Mouse (Mus musculus) left cerebral cortex, postnatal 4 days (tissue): ENCODE results near the gene Cadps2. TPM values are rescaled to one million over a fixed set of nuclear protein-coding genes. Genes with fewer than 3 reads are reported as not detected.

Source experiments
- DNase-seq: peaks from one replicate; pipeline ENCODE4 v3.0.0-alpha.2; 2022
- intact Hi-C: fragments of 180-260 bp; cut with DNase I; formaldehyde crosslinking; loops from one replicate; pipeline ENCODE4 v1.15.1; 2025
- total RNA-seq, 2 experiments: library from RNA; stranded (reverse); gene quantifications; 2 replicates each; pipeline ENCODE4 v1.2.3; 2021

The Cadps2 gene
- 10 to 100 TPM; 36.5 to 38.5 TPM for total RNA-seq

DNA sequence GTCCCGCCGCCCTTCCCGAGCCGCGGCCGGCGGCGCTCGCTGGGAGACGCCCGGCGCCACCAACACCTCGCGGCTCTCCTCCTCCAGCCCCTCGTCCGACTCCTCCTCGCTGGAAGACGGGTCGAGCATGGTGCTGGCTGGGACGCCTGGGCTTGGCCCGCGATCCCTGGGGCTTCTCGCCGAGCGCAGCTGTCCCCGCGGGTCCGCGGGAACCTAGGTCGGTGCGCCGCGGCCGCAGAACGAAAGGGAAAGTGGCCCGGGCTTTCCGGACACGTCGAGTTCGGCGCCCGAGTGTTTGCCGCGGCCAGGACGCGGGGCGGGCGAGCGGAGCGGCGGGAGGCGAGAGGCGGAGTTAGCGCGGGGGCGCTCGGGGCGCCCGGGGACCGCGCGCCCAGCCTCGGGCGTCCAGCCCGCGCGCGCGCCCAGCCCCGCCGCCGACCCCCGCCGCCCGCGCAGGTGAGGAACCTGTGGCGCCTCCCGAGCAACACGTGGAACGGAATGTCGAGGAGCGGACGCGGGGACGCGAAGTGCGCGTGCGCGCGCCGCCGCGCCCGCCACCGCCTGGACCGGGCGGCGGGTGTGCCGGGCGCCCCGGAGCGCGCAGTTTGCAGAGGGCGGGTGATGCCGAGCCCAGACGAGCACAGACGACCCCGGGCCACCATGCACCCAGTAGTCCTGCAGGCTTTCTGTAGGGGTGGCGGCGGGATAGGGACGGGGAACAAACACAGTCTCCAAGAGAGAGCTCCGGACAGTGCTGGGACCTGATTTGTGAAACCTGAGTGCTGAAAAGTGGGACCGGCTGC is at the start of gene Cadps2:
TSS of gene Cadps2 (minus strand) at position 413 of the 803 bp plus-strand sequence.
- intact Hi-C loops: loop anchor here (10.0 kb wide), 1 partner anchor 344 kb away; no protein-coding TSS in a partner anchor
- DNase-seq: peak; percentile 60

DNA sequence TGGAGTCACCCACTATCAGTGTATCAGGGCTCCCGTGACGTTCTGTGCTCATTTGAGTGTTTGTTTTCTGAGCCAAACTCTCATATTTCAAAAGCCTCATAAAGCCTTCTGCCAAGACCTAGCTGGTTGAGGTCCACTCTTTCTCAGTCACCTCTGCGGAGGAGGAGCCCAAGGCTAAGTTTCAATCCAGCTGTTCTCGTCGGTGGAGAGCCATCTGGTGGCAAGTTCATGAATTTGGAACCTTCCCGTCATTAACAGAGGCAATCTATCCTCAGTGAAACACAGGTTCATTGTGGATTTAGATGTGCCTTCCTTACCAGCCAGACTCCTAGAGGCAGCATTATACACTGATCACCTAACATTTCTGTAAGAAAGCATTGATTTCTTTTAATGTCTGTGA is 47.2 kb upstream of the Cadps2 start:
- peak; percentile 27 for DNase-seq
- intact Hi-C loops: no loop called here

DNA sequence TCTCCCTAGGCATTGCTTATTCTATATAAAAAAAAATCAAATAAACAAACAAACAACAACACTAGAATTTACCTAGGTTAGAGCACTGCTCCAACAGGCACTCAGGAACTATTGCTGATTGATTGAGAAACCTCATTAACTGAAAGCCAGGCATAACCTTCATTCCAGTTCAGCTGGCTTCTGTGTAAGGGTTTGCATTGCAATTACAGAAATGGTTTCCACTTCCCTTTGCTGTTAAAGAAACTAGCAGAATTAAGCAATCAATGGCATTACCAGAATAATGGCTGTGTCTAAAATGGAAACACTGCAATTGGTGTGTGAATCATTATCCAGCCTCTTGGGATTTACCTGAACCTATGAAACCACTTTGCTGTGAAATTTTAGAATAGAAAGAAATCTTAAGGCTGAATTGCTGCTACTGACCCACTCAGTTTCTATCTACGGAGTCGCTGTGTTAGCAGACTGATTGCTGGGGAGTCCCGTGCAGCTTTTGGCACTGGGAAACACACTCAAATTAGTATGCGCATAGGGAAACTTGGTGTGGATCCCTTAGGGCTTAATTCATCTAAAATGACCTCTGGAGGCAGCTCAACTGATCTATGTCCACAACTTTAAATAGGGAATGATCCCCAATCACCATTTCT is 37.7 kb upstream of the Cadps2 start:
- intact Hi-C loops: loop anchor here (10.0 kb wide), 1 partner anchor 478 kb away; no protein-coding TSS in a partner anchor

DNA sequence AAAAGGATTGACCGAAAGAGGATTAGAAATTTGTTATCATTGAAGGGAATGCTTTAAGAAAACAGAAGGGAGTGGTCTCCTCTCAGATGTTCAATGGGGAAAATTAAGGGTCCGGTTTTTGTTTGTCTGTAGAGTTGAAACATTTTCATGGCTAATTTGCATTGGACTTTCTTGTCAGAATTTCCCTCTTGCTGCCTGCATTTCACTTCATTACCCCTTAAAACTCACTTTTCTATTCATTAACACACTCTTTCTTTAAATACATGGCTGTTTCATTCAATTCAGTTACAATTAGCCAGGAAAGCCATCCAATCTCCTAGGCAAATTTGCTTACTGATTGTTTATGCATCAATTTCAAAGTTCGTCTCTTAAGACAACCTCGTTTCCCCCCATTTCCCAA is 37.1 kb upstream of the Cadps2 start:
- intact Hi-C loops: loop anchor here (10.0 kb wide), 1 partner anchor 478 kb away; no protein-coding TSS in a partner anchor

More for the DNA sequence above, 37.7 kb upstream of the Cadps2 start:
- DNase-seq: no peak

DNA sequence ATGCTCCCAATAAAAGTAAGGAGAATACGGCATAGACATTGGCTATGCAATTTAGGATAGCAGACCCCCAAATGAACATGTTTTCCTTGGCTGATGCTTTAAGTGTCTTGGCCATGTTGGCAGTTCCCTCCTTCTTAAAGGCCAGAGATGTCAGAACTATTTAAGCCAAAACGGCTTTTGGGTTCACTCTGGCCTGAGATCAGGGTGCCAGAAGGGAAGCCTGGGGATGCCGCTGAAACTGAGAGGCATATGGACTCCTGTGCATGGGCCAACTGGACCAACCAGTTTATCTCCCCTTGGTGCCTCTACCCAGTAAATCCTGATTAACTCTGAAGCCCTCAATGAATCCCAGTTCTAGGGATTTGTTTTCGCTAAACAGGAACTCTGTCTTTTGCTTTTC is 34.6 kb upstream of the Cadps2 start:
- intact Hi-C loops: loop anchor here (10.0 kb wide), 1 partner anchor 481 kb away; no protein-coding TSS in a partner anchor
- DNase-seq: peak; percentile 84

More for the DNA sequence above, 37.1 kb upstream of the Cadps2 start:
- no peak for DNase-seq

DNA sequence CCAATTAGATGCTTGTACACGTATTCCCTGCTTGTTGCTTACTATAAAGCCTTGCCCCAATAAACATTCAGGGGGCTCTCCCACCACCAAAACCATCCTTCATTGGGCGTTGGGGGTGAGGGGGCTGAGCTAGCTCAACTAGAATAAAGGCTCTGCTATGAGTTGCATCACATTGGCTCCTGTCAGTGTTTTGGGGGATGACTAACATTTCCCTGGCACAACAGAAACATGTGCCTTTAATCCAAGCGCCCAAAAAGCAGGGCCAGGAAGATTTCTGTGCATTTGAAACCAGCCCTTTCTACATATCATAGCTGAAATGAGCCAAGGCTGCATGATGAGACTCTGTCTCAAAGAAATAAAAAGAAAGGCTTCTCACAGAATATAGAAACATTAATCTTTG is 34.0 kb upstream of the Cadps2 start:
- intact Hi-C loops: loop anchor here (10.0 kb wide), 1 partner anchor 482 kb away; no protein-coding TSS in a partner anchor
- peak; percentile 21 for DNase-seq

DNA sequence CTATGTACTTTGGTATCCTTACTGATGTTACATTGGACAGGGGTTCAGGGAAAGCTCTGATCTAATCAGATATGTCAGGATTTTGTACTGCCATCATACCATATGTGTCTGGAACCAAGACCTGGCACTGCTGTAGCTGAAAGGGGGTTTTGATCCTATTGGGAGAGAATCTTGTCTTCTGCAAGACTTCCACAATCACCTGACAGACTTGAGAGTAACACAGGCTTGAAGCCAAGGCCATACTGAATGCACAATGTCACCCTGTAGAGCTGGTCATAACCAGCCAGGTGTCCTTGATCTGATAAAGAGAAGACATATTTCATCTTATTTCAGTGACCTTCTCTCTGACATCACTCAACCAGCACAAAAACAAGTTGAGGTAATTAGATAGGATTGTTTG is 30.8 kb upstream of the Cadps2 start:
- intact Hi-C loops: loop anchor here (10.0 kb wide), 1 partner anchor 485 kb away; no protein-coding TSS in a partner anchor
- peak; percentile 53 for DNase-seq

DNA sequence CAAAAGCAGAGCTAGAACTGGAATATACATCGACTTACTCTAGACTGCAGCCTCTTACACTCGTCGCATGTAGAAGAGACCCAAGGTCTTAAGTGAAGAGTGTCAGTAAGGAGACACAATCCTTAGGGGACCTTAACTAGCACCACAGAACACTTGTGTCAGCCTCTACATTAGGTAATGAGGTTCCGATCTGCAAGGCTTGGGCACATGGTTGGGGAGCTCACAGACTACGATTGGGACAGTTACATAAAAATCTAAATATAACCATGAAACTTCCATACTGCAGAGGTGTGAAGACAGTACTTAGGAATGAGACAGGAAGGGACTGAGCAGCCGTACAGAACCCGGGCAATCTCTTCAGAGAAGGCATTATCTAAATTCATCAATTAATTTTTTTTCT is 27.1 kb upstream of the Cadps2 start:
- intact Hi-C loops: no loop called here
- DNase-seq: no peak

DNA sequence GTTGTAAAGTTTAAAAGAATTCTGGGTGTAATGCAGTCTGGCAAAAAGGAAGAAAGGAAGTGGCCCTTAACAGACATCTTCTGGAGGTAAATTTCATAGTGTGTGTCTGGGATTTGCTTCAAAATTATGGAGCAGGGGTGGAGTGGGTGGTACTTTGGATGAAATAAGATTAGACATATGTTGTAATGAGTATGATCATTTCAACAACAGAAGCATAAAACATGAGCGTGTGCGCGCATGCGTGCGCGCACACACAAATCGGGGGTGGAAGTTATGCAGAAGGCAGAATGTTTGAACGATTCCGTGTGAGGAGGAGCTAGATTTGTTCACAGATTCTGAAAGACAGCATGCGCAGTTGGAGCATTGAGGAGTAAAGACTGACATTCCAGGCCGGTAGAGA is 14.2 kb upstream of the Cadps2 start:
- intact Hi-C loops: no loop called here
- DNase-seq: no peak

DNA sequence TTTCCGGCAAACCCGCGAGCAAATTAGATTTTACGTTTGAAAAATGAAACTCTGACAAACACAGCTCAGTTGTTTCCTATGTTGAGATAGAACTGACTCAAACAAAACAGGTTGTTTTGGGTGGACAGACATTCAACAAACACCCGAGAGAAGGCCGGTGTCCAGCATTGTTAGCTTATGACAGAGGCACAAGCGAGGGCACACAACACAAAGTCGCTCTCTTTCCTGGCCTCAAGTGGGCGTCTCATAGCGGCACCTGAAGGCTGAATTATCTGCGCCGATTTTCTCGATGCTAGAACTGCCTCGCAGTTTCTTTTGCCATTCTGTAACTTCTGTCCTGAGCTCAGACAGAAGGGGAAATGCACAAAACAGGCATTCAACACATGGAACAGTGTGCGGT is 780 bp upstream of the Cadps2 start:
- peak; percentile 38 for DNase-seq
- intact Hi-C loops: no loop called here

DNA sequence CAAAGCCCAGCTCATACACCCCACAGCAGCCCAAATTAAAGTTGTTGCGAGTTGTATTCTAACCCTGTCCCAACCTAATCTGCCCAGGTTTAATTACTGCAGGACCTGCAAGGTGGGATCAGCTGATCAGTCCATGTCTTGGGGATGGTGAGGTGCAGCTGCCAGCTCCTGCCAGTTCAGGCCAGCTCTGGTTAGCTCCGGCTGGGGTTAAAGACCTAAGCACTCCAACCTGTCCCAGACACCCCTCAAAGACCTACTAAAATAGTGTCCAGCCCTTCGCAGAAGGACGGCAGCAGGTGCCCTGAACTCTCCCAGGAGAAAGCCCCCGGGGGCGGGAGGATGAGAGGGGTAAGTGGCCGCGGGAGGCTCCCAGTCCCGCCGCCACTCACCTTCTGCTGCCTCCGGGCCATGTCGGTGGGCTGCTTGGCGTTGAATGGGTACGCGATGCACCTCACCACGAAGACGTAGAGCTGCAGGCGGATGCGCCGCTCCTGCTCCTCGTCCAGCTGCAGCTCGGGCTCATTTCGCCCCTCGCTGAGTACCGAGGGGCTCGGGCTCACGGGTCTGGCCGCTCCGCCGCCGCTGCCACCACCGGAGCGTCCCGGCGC is 716 bp downstream of the Cadps2 start:
- intact Hi-C loops: loop anchor here (10.0 kb wide), 1 partner anchor 344 kb away; no protein-coding TSS in a partner anchor
- peak; percentile 25 for DNase-seq

DNA sequence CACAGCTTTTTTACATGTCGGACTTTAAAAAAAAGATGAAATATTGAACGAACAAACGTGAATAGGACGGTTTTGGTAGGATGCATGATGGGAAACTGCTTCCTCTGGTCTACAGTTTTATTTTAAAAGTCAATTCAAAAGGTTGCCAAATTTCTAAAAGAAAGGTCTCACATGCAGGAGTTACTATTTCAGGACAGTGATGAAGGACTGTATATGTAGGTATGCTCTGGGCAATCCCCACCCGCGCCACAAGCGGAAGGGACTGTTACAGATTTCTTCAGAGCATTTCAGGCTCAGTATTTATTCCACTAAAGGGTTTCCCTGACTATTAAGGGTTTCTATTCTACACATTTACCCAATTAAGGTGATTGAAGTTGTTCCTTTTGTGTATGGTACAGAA is 1.6 kb downstream of the Cadps2 start:
- DNase-seq: no peak
- intact Hi-C loops: loop anchor here (10.0 kb wide), 1 partner anchor 343 kb away; no protein-coding TSS in a partner anchor

DNA sequence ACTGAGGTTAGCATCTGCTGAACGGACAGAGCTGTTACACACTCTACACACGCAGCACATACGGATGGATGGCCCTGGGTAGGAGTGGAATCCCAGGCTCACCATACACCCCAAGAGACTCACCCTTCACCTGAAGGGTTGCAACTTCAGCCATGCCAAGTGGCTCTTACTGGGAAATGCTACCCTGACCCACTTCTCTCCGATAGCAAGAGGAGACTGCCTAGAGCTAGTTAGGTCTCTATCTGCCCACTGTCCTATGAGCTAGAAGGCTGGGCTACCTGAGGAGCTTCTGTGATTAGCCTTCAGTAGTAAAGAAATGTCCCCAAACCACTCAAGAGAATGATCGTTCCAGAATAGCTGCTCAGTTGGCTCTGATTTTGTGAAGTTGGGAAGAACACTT is 2.1 kb downstream of the Cadps2 start:
- intact Hi-C loops: loop anchor here (10.0 kb wide), 1 partner anchor 342 kb away; no protein-coding TSS in a partner anchor
- no peak for DNase-seq

DNA sequence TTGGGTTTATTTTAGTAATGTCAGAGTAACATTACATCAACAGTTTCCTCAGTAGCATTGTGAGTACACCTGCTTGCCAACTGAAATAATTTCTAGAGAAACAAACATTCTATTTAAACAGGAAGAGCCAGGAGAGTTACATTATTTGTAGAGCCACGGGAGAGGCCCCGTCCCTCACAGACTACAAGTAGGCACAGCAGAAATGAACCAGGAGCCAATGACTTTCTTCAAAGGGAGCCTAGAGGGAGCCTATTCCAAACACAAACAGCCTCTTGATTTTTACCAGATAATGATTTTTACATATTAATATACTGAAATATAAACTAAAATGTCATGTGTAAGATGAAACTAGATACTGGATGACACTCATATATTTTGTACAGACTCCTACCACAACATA is 2.5 kb downstream of the Cadps2 start:
- intact Hi-C loops: loop anchor here (10.0 kb wide), 1 partner anchor 342 kb away; no protein-coding TSS in a partner anchor
- no peak for DNase-seq

DNA sequence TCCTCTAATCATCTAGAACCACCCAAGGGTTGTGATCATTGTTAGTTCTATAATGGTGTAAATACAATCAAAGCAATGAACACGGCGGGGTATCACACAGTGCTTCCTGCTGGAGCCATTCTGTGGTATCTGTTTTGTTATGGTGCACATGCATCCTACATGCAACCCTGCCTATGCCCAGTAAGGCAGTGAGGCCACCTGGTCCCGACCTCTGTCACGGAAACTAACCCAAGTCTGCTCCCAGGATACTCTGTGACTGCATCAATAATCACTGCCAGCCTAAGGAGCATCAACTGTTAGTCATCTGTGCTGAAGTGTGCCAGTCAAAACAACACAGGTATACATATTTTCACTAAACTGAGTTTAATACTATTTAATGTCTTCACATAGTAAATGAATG is 3.7 kb downstream of the Cadps2 start:
- intact Hi-C loops: loop anchor here (10.0 kb wide), 1 partner anchor 341 kb away; no protein-coding TSS in a partner anchor

DNA sequence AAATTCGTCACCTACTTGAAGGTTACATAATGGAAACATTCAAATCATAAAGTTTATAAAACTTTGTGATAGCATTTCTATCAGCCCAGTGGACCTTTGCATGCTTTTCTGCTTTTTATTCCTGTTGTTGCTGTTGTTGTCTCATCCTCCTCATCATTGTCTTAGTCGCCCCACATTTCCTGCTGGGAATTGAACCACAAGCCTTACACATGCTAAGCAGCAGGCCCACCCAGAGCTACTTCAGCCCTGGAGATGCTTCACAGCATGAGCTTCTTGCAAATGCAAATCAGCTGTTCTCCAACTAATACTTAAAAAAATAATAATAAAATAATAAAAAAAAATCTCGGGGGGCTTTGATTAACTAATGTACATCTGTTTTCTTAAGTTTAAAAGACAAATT is 8.5 kb downstream of the Cadps2 start:
- DNase-seq: no peak
- intact Hi-C loops: loop anchor here (10.0 kb wide), 1 partner anchor 336 kb away; no protein-coding TSS in a partner anchor

More for the DNA sequence above, 3.7 kb downstream of the Cadps2 start:
- no peak for DNase-seq

DNA sequence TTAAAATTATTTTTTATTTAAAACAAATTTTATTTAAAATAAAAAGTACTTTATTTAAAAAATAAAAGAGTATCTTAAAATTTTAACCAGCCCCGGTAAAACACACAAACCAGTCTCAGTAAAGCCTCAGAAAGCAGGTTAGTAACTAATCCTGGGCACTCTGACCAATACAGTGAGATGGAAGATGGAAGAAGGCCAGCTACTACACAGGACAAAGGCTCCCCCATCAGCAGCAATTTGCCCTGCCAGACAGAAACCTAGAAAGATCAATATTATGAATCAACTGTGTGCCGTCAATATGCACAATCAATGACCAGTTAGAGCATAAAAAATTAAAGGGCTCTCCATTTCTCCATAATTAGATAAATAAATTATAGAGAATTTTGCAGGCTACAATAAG is 9.9 kb downstream of the Cadps2 start:
- intact Hi-C loops: no loop called here
- DNase-seq: no peak

DNA sequence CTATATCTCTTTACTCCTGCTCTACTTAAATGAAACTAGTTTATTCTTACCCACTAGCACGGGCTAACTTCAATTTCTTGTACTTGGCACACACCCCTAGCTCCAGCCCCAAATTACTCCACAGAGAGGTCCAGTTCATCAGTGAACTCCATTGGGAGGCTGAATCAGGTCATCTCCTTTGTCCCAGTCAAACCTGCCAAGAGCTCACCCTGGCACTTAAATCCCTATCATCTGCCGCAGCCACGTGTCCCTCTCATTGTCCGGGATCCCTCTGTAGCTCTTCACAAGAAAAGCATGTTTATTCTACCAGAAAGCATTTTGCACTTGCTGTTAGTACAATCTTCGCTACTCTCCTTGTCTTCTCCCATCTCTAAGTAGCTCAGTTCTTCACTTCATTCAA is 17.4 kb downstream of the Cadps2 start:
- DNase-seq: no peak
- intact Hi-C loops: no loop called here

DNA sequence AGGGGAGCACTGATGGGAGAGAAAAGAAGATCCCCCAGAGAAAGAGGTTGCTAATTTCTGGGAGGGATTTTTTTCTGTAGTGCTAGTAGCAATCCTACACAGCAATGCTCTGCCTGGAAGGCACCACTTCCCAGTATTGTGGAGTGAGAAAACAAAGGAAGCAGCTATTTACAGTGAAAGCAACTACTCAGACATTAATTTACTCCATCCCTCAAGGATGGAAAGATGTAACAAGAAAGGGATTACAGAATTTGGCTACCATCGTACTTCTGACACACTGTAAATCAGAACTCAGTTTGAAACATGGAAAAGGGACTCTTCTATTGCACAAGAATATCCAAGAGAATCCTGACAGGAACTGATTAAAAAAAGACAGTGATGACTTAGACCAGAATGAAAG is 29.1 kb downstream of the Cadps2 start:
- intact Hi-C loops: no loop called here
- DNase-seq: no peak

DNA sequence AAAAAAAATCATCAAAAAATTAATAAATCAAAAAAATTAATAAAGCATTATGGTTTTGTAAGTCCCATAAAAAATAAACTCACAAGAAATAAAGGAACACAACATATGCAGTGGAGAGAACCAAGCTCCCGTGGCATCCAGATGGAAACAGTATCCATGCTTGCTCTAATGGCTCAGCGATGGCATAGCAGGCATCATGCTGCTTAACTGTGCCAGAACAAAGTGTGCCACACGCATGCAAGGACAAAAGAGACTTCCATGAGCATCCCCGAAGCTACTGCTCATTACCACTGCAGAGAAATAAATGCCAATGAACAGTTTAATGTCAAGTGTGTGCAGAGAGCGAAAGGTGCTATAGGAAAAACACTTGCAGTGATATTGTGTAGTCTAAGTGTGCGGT is 29.9 kb downstream of the Cadps2 start:
- no peak for DNase-seq
- intact Hi-C loops: no loop called here

DNA sequence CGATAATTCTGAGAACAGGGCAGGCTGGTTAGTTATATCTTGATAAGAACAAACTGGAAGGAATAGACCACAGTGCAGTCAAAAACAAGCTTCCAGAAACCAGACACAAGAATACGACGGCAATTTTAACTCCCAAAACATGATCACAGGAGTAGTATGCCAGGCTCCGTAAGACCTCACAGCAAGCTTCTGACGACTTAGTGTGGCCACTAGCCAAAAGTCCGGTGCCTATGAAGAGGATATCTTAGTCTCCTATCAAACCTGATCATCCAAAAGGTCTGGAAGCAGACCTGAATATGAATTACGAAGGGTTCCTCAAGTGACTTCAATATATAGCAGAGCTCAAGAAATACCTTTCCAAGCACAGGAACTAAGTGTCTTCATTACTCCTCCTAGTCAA is 33.9 kb downstream of the Cadps2 start:
- intact Hi-C loops: no loop called here
- DNase-seq: no peak
